Mouse (Mus musculus): Measurements from ENCODE around the gene Castor2. TPM values are rescaled to one million over a fixed set of nuclear protein-coding genes. Genes with fewer than 3 reads are reported as not detected.

Castor2 gene
- total RNA-seq, 2 experiments from 2014 or later, result 45.7 to 46.8 TPM

Other genes starting within 250 kb of the Castor2 start
- 10 to 100 TPM; 18.6 to 20.4 TPM for gene Rcc1l, start 77.1 kb downstream of the Castor2 start, total RNA-seq (2021)
- gene Gtf2ird2, start 84.3 kb downstream of the Castor2 start, total RNA-seq (2021), result 1 to 10 TPM; 5.3 to 5.4 TPM
- 1 to 10 TPM; 1.8 to 2.2 TPM for gene Ncf1, start 129.9 kb downstream of the Castor2 start, total RNA-seq (2021)
- gene Gtf2i, start 215.0 kb downstream of the Castor2 start, total RNA-seq (2021), result 100 to 1,000 TPM; 102 to 106 TPM

All from gastrocnemius, postnatal 25 days (tissue).